ENCODE assay signal across 34 mouse cellular contexts in genomic region chr2:180905556-180906221, GRCm38 (mm10). TPM values are rescaled to one million over a fixed set of nuclear protein-coding genes. Genes with fewer than 3 reads are reported as not detected.
DNase-seq lines count a peak whose midpoint lies in the region; ATAC-seq and TF ChIP-seq lines count a peak whose summit lies in the region.
"Had no signal": no experiment of that assay in that cellular context is flagged by ENCODE, and none has a peak within 500 bp of the region (broad histone marks: within the 10 kb centered on the region; RNA-seq: fewer than 3 reads in every experiment).

No protein-coding gene starts in this region.

- no peak overlapping the region for H3K4me3 ChIP-seq in hindbrain, embryonic 11.5 days (ENCODE audit: low read depth, low read length)
- H3K4me3 ChIP-seq in hindbrain, embryonic 13.5 days: no peak overlapping the region
- H3K4me3 ChIP-seq in liver, adult 2 months (ENCODE audit: insufficient read depth, low read depth, low read length): 0 out of 2 replicates have a peak overlapping the region, but pooled peaks have one; percentile 5
- H3K4me3 ChIP-seq in liver, embryonic 12.5 days: no peak overlapping the region
- no peak overlapping the region for H3K4me3 ChIP-seq in midbrain, embryonic 15.5 days
- no peak overlapping the region for H3K4me3 ChIP-seq in midbrain, embryonic 14.5 days (replicated peaks; ENCODE audit: low read depth, low read length)
- H3K4me3 ChIP-seq: embryonic facial prominence, embryonic 12.5 days; heart, embryonic 13.5 days; hindbrain, embryonic 15.5 days; kidney, embryonic 15.5 days; limb, embryonic 10.5 days; limb, embryonic 15.5 days; stomach, embryonic 15.5 days had no signal

- no peak for DNase-seq in hindbrain, embryonic 11.5 days (ENCODE audit: low spot score)
- peak; percentile 83 for DNase-seq in liver, adult 2 months (ENCODE audit: extremely low read depth, low read depth, low spot score)
- no peak for DNase-seq in midbrain, embryonic 14.5 days
- DNase-seq in ZHBTc4 (ENCODE audit: low read depth, low spot score): peak; percentile 74
- no peak for DNase-seq in urinary bladder, postnatal 10 days (ENCODE audit: low spot score)
- DNase-seq: adrenal gland, postnatal 14 days; cerebellum, adult 11 months; cerebellum, adult 9-11 months; embryo, embryonic 11 days; heart, postnatal 10 days; kidney, adult 18-20 months; kidney, postnatal 25 days; lung, postnatal 36 days; right cerebral cortex, postnatal 25 days had no signal

- H3K9me3 ChIP-seq in hindbrain, embryonic 11.5 days (ENCODE audit: control insufficient read depth, low read length): no peaks in the 10 kb centered on the region
- no peaks in the 10 kb centered on the region for H3K9me3 ChIP-seq in hindbrain, embryonic 13.5 days
- no peaks in the 10 kb centered on the region for H3K9me3 ChIP-seq in liver, embryonic 12.5 days (replicated peaks)
- no peaks in the 10 kb centered on the region for H3K9me3 ChIP-seq in midbrain, embryonic 15.5 days
- no peaks in the 10 kb centered on the region for H3K9me3 ChIP-seq in midbrain, embryonic 14.5 days (ENCODE audit: control insufficient read depth, low read length)
- H3K9me3 ChIP-seq: embryonic facial prominence, embryonic 12.5 days; heart, embryonic 13.5 days; hindbrain, embryonic 15.5 days; kidney, embryonic 15.5 days; limb, embryonic 10.5 days; limb, embryonic 15.5 days; stomach, embryonic 15.5 days had no signal

- TF ChIP-seq POLR2A in liver, adult 2 months (IDR thresholded peaks at IDR 0.05; ENCODE audit: extremely low read depth, insufficient read depth, low read length): no peak

- WGBS in hindbrain, embryonic 11.5 days: 56% methylated on average over 5 of the region's 5 CpGs
- WGBS in hindbrain, embryonic 13.5 days: 58% methylated on average over 5 of the region's 5 CpGs
- 13% methylated on average over 5 of the region's 5 CpGs for WGBS in liver, adult 2 months
- 73% methylated on average over 5 of the region's 5 CpGs for WGBS in liver, embryonic 12.5 days (ENCODE audit: insufficient replicate concordance)
- WGBS in midbrain, embryonic 15.5 days: 67% methylated on average over 5 of the region's 5 CpGs
- WGBS in midbrain, embryonic 14.5 days: 67% methylated on average over 5 of the region's 5 CpGs

- peaks cover 7% of the 10 kb centered on the region for H3K79me2 ChIP-seq in liver, adult 2 months (ENCODE audit: control insufficient read depth, insufficient read depth, low read length)

- no peak overlapping the region for H3K9ac ChIP-seq in hindbrain, embryonic 11.5 days (ENCODE audit: low read depth, low read length)
- no peak overlapping the region for H3K9ac ChIP-seq in hindbrain, embryonic 13.5 days
- H3K9ac ChIP-seq in liver, adult 2 months (ENCODE audit: low read depth, low read length): no peak overlapping the region
- H3K9ac ChIP-seq in liver, embryonic 12.5 days: no peak overlapping the region
- H3K9ac ChIP-seq in midbrain, embryonic 15.5 days: no peak overlapping the region
- H3K9ac ChIP-seq in midbrain, embryonic 14.5 days (replicated peaks; ENCODE audit: low read length): no peak overlapping the region
- H3K9ac ChIP-seq: embryonic facial prominence, embryonic 12.5 days; heart, embryonic 13.5 days; hindbrain, embryonic 15.5 days; kidney, embryonic 15.5 days; limb, embryonic 15.5 days; stomach, embryonic 15.5 days had no signal

- ATAC-seq in hindbrain, embryonic 11.5 days (ENCODE audit: low FRiP score): peak; percentile 71
- ATAC-seq in hindbrain, embryonic 13.5 days (ENCODE audit: low FRiP score): no peak
- no peak for ATAC-seq in liver, embryonic 12.5 days
- 0 out of 2 replicates have a peak, but pooled peaks have one; percentile 53 for ATAC-seq in midbrain, embryonic 15.5 days (replicated peaks)
- no peak for ATAC-seq in midbrain, embryonic 14.5 days (ENCODE audit: low FRiP score, low TSS enrichment)
- ATAC-seq: forebrain, embryonic 16.5 days had no signal

- no peak overlapping the region for H3K4me2 ChIP-seq in hindbrain, embryonic 11.5 days (replicated peaks; ENCODE audit: low read depth, low read length)
- H3K4me2 ChIP-seq in hindbrain, embryonic 13.5 days: no peak overlapping the region
- H3K4me2 ChIP-seq in liver, embryonic 12.5 days: no peak overlapping the region
- H3K4me2 ChIP-seq in midbrain, embryonic 15.5 days: no peak overlapping the region
- no peak overlapping the region for H3K4me2 ChIP-seq in midbrain, embryonic 14.5 days (ENCODE audit: low read length)
- H3K4me2 ChIP-seq: embryonic facial prominence, embryonic 12.5 days; heart, embryonic 13.5 days; hindbrain, embryonic 15.5 days; kidney, embryonic 15.5 days; limb, embryonic 15.5 days; stomach, embryonic 15.5 days had no signal

- TF ChIP-seq CTCF in liver, adult 2 months (IDR thresholded peaks at IDR 0.05; ENCODE audit: low read depth, low read length): no peak

- no peaks in the 10 kb centered on the region for H3K4me1 ChIP-seq in hindbrain, embryonic 11.5 days (replicated peaks; ENCODE audit: control insufficient read depth, insufficient read depth, low read length)
- H3K4me1 ChIP-seq in hindbrain, embryonic 13.5 days (replicated peaks): peaks cover 20% of the 10 kb centered on the region
- H3K4me1 ChIP-seq in liver, adult 2 months (ENCODE audit: control insufficient read depth, insufficient read depth, low read length): peaks cover 20% of the 10 kb centered on the region
- H3K4me1 ChIP-seq in liver, embryonic 12.5 days: peaks cover 29% of the 10 kb centered on the region
- H3K4me1 ChIP-seq in midbrain, embryonic 15.5 days: peaks cover 16% of the 10 kb centered on the region
- 0 out of 2 replicates have a peak, but pooled peaks cover 4% of the 10 kb centered on the region for H3K4me1 ChIP-seq in midbrain, embryonic 14.5 days (ENCODE audit: control insufficient read depth, insufficient read depth, low read length)
- H3K4me1 ChIP-seq: embryonic facial prominence, embryonic 12.5 days; heart, embryonic 13.5 days; limb, embryonic 10.5 days; limb, embryonic 15.5 days; stomach, embryonic 15.5 days had no signal

- 0 out of 2 replicates have a peak overlapping the region, but pooled peaks have one; percentile 24 for H3K27ac ChIP-seq in hindbrain, embryonic 11.5 days (ENCODE audit: low read depth, low read length)
- H3K27ac ChIP-seq in hindbrain, embryonic 13.5 days: no peak overlapping the region
- H3K27ac ChIP-seq in liver, adult 2 months (replicated peaks; ENCODE audit: insufficient read depth, low read depth, low read length): peak overlapping the region; percentile 91
- H3K27ac ChIP-seq in liver, embryonic 12.5 days: no peak overlapping the region
- no peak overlapping the region for H3K27ac ChIP-seq in midbrain, embryonic 15.5 days
- no peak overlapping the region for H3K27ac ChIP-seq in midbrain, embryonic 14.5 days (replicated peaks; ENCODE audit: low read depth, low read length)
- H3K27ac ChIP-seq: embryonic facial prominence, embryonic 12.5 days; heart, embryonic 13.5 days; hindbrain, embryonic 15.5 days; kidney, embryonic 15.5 days; limb, embryonic 10.5 days; limb, embryonic 15.5 days; stomach, embryonic 15.5 days had no signal

- no peaks in the 10 kb centered on the region for H3K27me3 ChIP-seq in hindbrain, embryonic 11.5 days (ENCODE audit: control insufficient read depth, insufficient read depth, low read length)
- no peaks in the 10 kb centered on the region for H3K27me3 ChIP-seq in hindbrain, embryonic 13.5 days
- H3K27me3 ChIP-seq in liver, adult 2 months (ENCODE audit: control insufficient read depth, insufficient read depth, low read length): no peaks in the 10 kb centered on the region
- H3K27me3 ChIP-seq in liver, embryonic 12.5 days (replicated peaks): no peaks in the 10 kb centered on the region
- no peaks in the 10 kb centered on the region for H3K27me3 ChIP-seq in midbrain, embryonic 15.5 days (replicated peaks)
- no peaks in the 10 kb centered on the region for H3K27me3 ChIP-seq in midbrain, embryonic 14.5 days (ENCODE audit: control insufficient read depth, insufficient read depth, low read length)
- H3K27me3 ChIP-seq: embryonic facial prominence, embryonic 12.5 days; hindbrain, embryonic 15.5 days; kidney, embryonic 15.5 days; limb, embryonic 15.5 days; stomach, embryonic 15.5 days had no signal

- 0 out of 2 replicates have a peak, but pooled peaks cover 2% of the 10 kb centered on the region for H3K36me3 ChIP-seq in hindbrain, embryonic 11.5 days (ENCODE audit: control insufficient read depth, insufficient read depth, low read length)
- H3K36me3 ChIP-seq in hindbrain, embryonic 13.5 days: peaks cover 36% of the 10 kb centered on the region
- H3K36me3 ChIP-seq in liver, adult 2 months (ENCODE audit: control insufficient read depth, insufficient read depth, low read length): peaks cover 22% of the 10 kb centered on the region
- H3K36me3 ChIP-seq in liver, embryonic 12.5 days: peaks cover 66% of the 10 kb centered on the region
- H3K36me3 ChIP-seq in midbrain, embryonic 15.5 days (replicated peaks): peaks cover 17% of the 10 kb centered on the region
- H3K36me3 ChIP-seq in midbrain, embryonic 14.5 days (ENCODE audit: control insufficient read depth, insufficient read depth, low read length): peaks cover 43% of the 10 kb centered on the region

RNA-seq across cellular contexts. Expression of gene Ythdf1, which starts 15.1 kb away (rescaled TPM):
- 57.3 and 69.4 TPM in 2 replicates for polyA plus RNA-seq in hindbrain, embryonic 11.5 days (2014; fragmentation: Nextera tagmentation; extraction: Ambion mirVana)
- 42.2 and 47.6 TPM in 2 replicates for polyA plus RNA-seq in hindbrain, embryonic 13.5 days (2015; fragmentation: Nextera tagmentation; extraction: Ambion mirVana)
- 9.7 and 14.2 TPM in 2 replicates for total RNA-seq in liver, adult 2 months (2014; rRNA removed)
- polyA plus RNA-seq in liver, adult 2 months (2012; rRNA removed): 25.7 and 35.4 TPM in 2 replicates
- 42.3 and 42.6 TPM in 2 replicates for polyA plus RNA-seq in liver, embryonic 12.5 days (2016; fragmentation: Nextera tagmentation; extraction: Ambion mirVana)
- polyA plus RNA-seq in midbrain, embryonic 15.5 days (2015; fragmentation: Nextera tagmentation; extraction: Ambion mirVana): 52.0 and 52.2 TPM in 2 replicates
- polyA plus RNA-seq in midbrain, embryonic 14.5 days (2014; fragmentation: Nextera tagmentation; extraction: Ambion mirVana): 44.4 and 59.1 TPM in 2 replicates

RNA-seq across cellular contexts. Expression of gene Birc7, which starts 23.1 kb away (rescaled TPM):
- polyA plus RNA-seq in hindbrain, embryonic 11.5 days (2014; fragmentation: Nextera tagmentation; extraction: Ambion mirVana): 0.49 and 0.65 TPM in 2 replicates
- 0.17 and 0.35 TPM in 2 replicates for polyA plus RNA-seq in hindbrain, embryonic 13.5 days (2015; fragmentation: Nextera tagmentation; extraction: Ambion mirVana)
- total RNA-seq in liver, adult 2 months (2014; rRNA removed): not detected in 2 replicates
- polyA plus RNA-seq in liver, adult 2 months (2012; rRNA removed): not detected in 2 replicates
- polyA plus RNA-seq in liver, embryonic 12.5 days (2016; fragmentation: Nextera tagmentation; extraction: Ambion mirVana): not detected in 2 replicates
- 0.10 and 0.31 TPM in 2 replicates for polyA plus RNA-seq in midbrain, embryonic 15.5 days (2015; fragmentation: Nextera tagmentation; extraction: Ambion mirVana)
- polyA plus RNA-seq in midbrain, embryonic 14.5 days (2014; fragmentation: Nextera tagmentation; extraction: Ambion mirVana): 0.18 and 0.38 TPM in 2 replicates
- total RNA-seq: adrenal gland, postnatal 14 days; gastrocnemius, adult 8-10 months; gastrocnemius, postnatal 4 days; heart, adult 8-10 months; heart, postnatal 10 days; left cerebral cortex, postnatal 10 days; megakaryocyte, adult 5-6 weeks; monocyte, adult 5-6 weeks; neutrophil, adult 5-6 weeks had no signal
- polyA plus RNA-seq: embryonic facial prominence, embryonic 12.5 days; forebrain, embryonic 16.5 days; kidney, embryonic 15.5 days; limb, embryonic 10.5 days; limb, embryonic 15.5 days; liver, embryonic 16.5 days; lung, embryonic 16.5 days had no signal

RNA-seq across cellular contexts. Expression of gene Nkain4, which starts 48.8 kb away (rescaled TPM):
- polyA plus RNA-seq in hindbrain, embryonic 11.5 days (2014; fragmentation: Nextera tagmentation; extraction: Ambion mirVana): 80.5 and 91.5 TPM in 2 replicates
- 90.9 and 106 TPM in 2 replicates for polyA plus RNA-seq in hindbrain, embryonic 13.5 days (2015; fragmentation: Nextera tagmentation; extraction: Ambion mirVana)
- 0.13 and 1.5 TPM in 2 replicates for total RNA-seq in liver, adult 2 months (2014; rRNA removed)
- polyA plus RNA-seq in liver, adult 2 months (2012; rRNA removed): 1.5 and 1.6 TPM in 2 replicates
- 2.4 and 3.4 TPM in 2 replicates for polyA plus RNA-seq in liver, embryonic 12.5 days (2016; fragmentation: Nextera tagmentation; extraction: Ambion mirVana)
- 77.0 and 94.1 TPM in 2 replicates for polyA plus RNA-seq in midbrain, embryonic 15.5 days (2015; fragmentation: Nextera tagmentation; extraction: Ambion mirVana)
- polyA plus RNA-seq in midbrain, embryonic 14.5 days (2014; fragmentation: Nextera tagmentation; extraction: Ambion mirVana): 89.6 and 94.9 TPM in 2 replicates
- total RNA-seq: megakaryocyte, adult 5-6 weeks; monocyte, adult 5-6 weeks; neutrophil, adult 5-6 weeks had no signal

Comparison
In these comparisons a context has a peak if more than half of its experiments do, and no peak if none do; other contexts are left out.
1. ATAC-seq: peak in hindbrain, embryonic 11.5 days (single experiment) and midbrain, embryonic 15.5 days (single experiment); none in hindbrain, embryonic 13.5 days (single experiment), liver, embryonic 12.5 days (single experiment) and midbrain, embryonic 14.5 days (single experiment).
2. H3K27ac ChIP-seq: peak in hindbrain, embryonic 11.5 days (single experiment) and liver, adult 2 months (single experiment); none in hindbrain, embryonic 13.5 days (single experiment), liver, embryonic 12.5 days (single experiment), midbrain, embryonic 15.5 days (single experiment) and midbrain, embryonic 14.5 days (single experiment).
3. DNase-seq: peak in liver, adult 2 months (single experiment) and ZHBTc4 (single experiment); none in hindbrain, embryonic 11.5 days (single experiment), midbrain, embryonic 14.5 days (single experiment) and urinary bladder, postnatal 10 days (single experiment).
4. RNA of gene Nkain4, which starts 48.8 kb away (polyA plus RNA-seq): 90.9 to 106 TPM in hindbrain, embryonic 13.5 days, 89.6 to 94.9 TPM in midbrain, embryonic 14.5 days, 80.5 to 91.5 TPM in hindbrain, embryonic 11.5 days and 77.0 to 94.1 TPM in midbrain, embryonic 15.5 days; 2.4 to 3.4 TPM in liver, embryonic 12.5 days and 1.5 to 1.6 TPM in liver, adult 2 months; every median in the first group is over 10 times any median in the second.